Mouse (Mus musculus) lung, embryonic 16.5 days (tissue): ENCODE data around the gene Cep44. TPM values are rescaled to one million over a fixed set of nuclear protein-coding genes. Genes with fewer than 3 reads are reported as not detected.

Experiments used
- ATAC-seq: fragments of 200-750 bp; cut with Nextera tagmentation; 2 replicates; pipeline ENCODE4 v1.8.0; 2017; ENCODE audit warnings: low read depth, mild to moderate bottlenecking, moderate library complexity
- H3K27ac ChIP-seq: fragments of 300-500 bp; sonication (generic); 2 replicates; pipeline ENCODE4 v1.5.1; 2014; ENCODE audit warnings: mild to moderate bottlenecking, control low read depth, low read length
- H3K27me3 ChIP-seq: fragments of 300-500 bp; sonication (generic); 2 replicates; pipeline ENCODE4 v1.6.1; 2014; ENCODE audit warnings: low read depth, low read length, mixed read lengths; ENCODE audit not compliant: control insufficient read depth, insufficient read depth
- H3K36me3 ChIP-seq: fragments of 300-500 bp; sonication (generic); 2 replicates; pipeline ENCODE4 v1.6.1; 2014; ENCODE audit warnings: low read length; ENCODE audit not compliant: control insufficient read depth, insufficient read depth
- H3K4me1 ChIP-seq: fragments of 300-500 bp; sonication (generic); replicated peaks from 2 replicates; pipeline ENCODE4 v1.6.1; 2014; ENCODE audit warnings: low read length, mixed read lengths; ENCODE audit not compliant: control insufficient read depth, insufficient read depth
- H3K4me2 ChIP-seq: fragments of 300-500 bp; sonication (generic); 2 replicates; pipeline ENCODE4 v1.6.1; 2014; ENCODE audit warnings: low read depth, low read length, control low read depth
- H3K4me3 ChIP-seq: fragments of 300-500 bp; sonication (generic); 2 replicates; pipeline ENCODE4 v1.5.1; 2014; ENCODE audit warnings: mild to moderate bottlenecking, low read length, control low read depth
- H3K9ac ChIP-seq: fragments of 300-500 bp; sonication (generic); 2 replicates; pipeline ENCODE4 v1.6.1; 2014; ENCODE audit warnings: low read length, control low read depth
- H3K9me3 ChIP-seq: fragments of 300-500 bp; sonication (generic); 2 replicates; pipeline ENCODE4 v1.6.1; 2016; ENCODE audit warnings: low read length; ENCODE audit not compliant: control insufficient read depth
- WGBS: fragments of 180-500 bp; shearing (Covaris S2); extraction: QIAGEN DNeasy Blood & Tissue Kit; methylation state at CpG from one replicate; pipeline ENCODE4 v1.1.7; 2014; 5-methylcytosine and 5-hydroxymethylcytosine counted together
- polyA plus RNA-seq: library from polyadenylated mRNA; unstranded; fragments of >200 nt; fragmentation: Nextera tagmentation; extraction: Ambion mirVana; gene quantifications from 2 replicates; pipeline ENCODE4 v1.2.1, GENCODE M21; 2015

Gene Cep44
- 35.3 and 39.0 TPM in 2 replicates for polyA plus RNA-seq

GRCm38 (mm10) chr8:56550558-56551360, at the start of gene Cep44, which contains the start of gene Fbxo8:
Gene Cep44 (minus strand): TSS chr8:56551047.
Gene Fbxo8 (plus strand): TSS chr8:56551090.
- no peaks in the 10 kb centered on the region for H3K9me3 ChIP-seq
- peak within 1 kb of the TSS; percentile 89 for H3K9ac ChIP-seq
- H3K4me1 ChIP-seq = peaks cover 6% of the 10 kb centered on the region
- H3K4me3 ChIP-seq = peak within 1 kb of the TSS; percentile 63
- H3K27ac ChIP-seq = peak within 1 kb of the TSS; percentile 55
- H3K36me3 ChIP-seq = no peaks in the 10 kb centered on the region
- no peaks in the 10 kb centered on the region for H3K27me3 ChIP-seq
- ATAC-seq = peak; percentile 90
- peak within 1 kb of the TSS; percentile 74 for H3K4me2 ChIP-seq
- under 1% methylated on average over 53 of the region's 53 CpGs for WGBS

- H3K27me3 ChIP-seq = no peaks in the 10 kb centered on the region
- WGBS = 94% methylated on average over 5 of the region's 5 CpGs
- no peak for ATAC-seq
- no peak overlapping the region for H3K27ac ChIP-seq
- no peak overlapping the region for H3K4me3 ChIP-seq
- H3K9me3 ChIP-seq = no peaks in the 10 kb centered on the region
- no peak overlapping the region for H3K9ac ChIP-seq
- no peaks in the 10 kb centered on the region for H3K4me1 ChIP-seq
- H3K36me3 ChIP-seq = no peaks in the 10 kb centered on the region
- H3K4me2 ChIP-seq = no peak overlapping the region
These were observed 40.7 kb upstream of the Cep44 start for GRCm38 (mm10) chr8:56591502-56591901.

GRCm38 (mm10) chr8:56591084-56591483, 40.2 kb upstream of the Cep44 start:
- ATAC-seq = no peak
- WGBS = 91% methylated on average over 1 of the region's 1 CpGs
- no peak overlapping the region for H3K4me2 ChIP-seq

GRCm38 (mm10) chr8:56589004-56589403, 38.2 kb upstream of the Cep44 start:
- no peak overlapping the region for H3K4me2 ChIP-seq
- H3K36me3 ChIP-seq = no peaks in the 10 kb centered on the region
- H3K9ac ChIP-seq = no peak overlapping the region
- 26% methylated on average over 2 of the region's 2 CpGs for WGBS
- ATAC-seq = no peak
- no peaks in the 10 kb centered on the region for H3K27me3 ChIP-seq
- no peaks in the 10 kb centered on the region for H3K9me3 ChIP-seq
- H3K4me1 ChIP-seq = no peaks in the 10 kb centered on the region
- no peak overlapping the region for H3K4me3 ChIP-seq
- H3K27ac ChIP-seq = no peak overlapping the region

More at GRCm38 (mm10) chr8:56591084-56591483, 40.2 kb upstream of the Cep44 start:
- no peak overlapping the region for H3K4me3 ChIP-seq
- H3K9ac ChIP-seq = no peak overlapping the region
- no peaks in the 10 kb centered on the region for H3K4me1 ChIP-seq
- no peaks in the 10 kb centered on the region for H3K36me3 ChIP-seq
- no peak overlapping the region for H3K27ac ChIP-seq
- H3K27me3 ChIP-seq = no peaks in the 10 kb centered on the region
- H3K9me3 ChIP-seq = no peaks in the 10 kb centered on the region

- H3K4me2 ChIP-seq = no peak overlapping the region
- H3K27ac ChIP-seq = no peak overlapping the region
- no peak overlapping the region for H3K4me3 ChIP-seq
- ATAC-seq = no peak
- no peaks in the 10 kb centered on the region for H3K9me3 ChIP-seq
- no peaks in the 10 kb centered on the region for H3K4me1 ChIP-seq
- no peak overlapping the region for H3K9ac ChIP-seq
- H3K36me3 ChIP-seq = no peaks in the 10 kb centered on the region
- no peaks in the 10 kb centered on the region for H3K27me3 ChIP-seq
These were observed 32.0 kb upstream of the Cep44 start for GRCm38 (mm10) chr8:56582841-56583240.

GRCm38 (mm10) chr8:56580918-56581317, 30.1 kb upstream of the Cep44 start:
- H3K9me3 ChIP-seq = no peaks in the 10 kb centered on the region
- ATAC-seq = no peak
- H3K36me3 ChIP-seq = no peaks in the 10 kb centered on the region
- H3K4me3 ChIP-seq = no peak overlapping the region
- WGBS = 81% methylated on average over 4 of the region's 4 CpGs
- no peak overlapping the region for H3K9ac ChIP-seq
- no peaks in the 10 kb centered on the region for H3K4me1 ChIP-seq
- no peak overlapping the region for H3K27ac ChIP-seq
- no peak overlapping the region for H3K4me2 ChIP-seq
- no peaks in the 10 kb centered on the region for H3K27me3 ChIP-seq

- no peak overlapping the region for H3K9ac ChIP-seq
- no peaks in the 10 kb centered on the region for H3K9me3 ChIP-seq
- no peaks in the 10 kb centered on the region for H3K27me3 ChIP-seq
- no peaks in the 10 kb centered on the region for H3K36me3 ChIP-seq
- no peaks in the 10 kb centered on the region for H3K4me1 ChIP-seq
- H3K4me2 ChIP-seq = no peak overlapping the region
- no peak for ATAC-seq
- no peak overlapping the region for H3K27ac ChIP-seq
- WGBS = 88% methylated on average over 9 of the region's 9 CpGs
- no peak overlapping the region for H3K4me3 ChIP-seq
These were observed 16.0 kb upstream of the Cep44 start for GRCm38 (mm10) chr8:56566856-56567255.

GRCm38 (mm10) chr8:56564399-56565047, 13.7 kb upstream of the Cep44 start:
- no peaks in the 10 kb centered on the region for H3K9me3 ChIP-seq
- 71% methylated on average over 4 of the region's 4 CpGs for WGBS
- no peak for ATAC-seq
- no peaks in the 10 kb centered on the region for H3K36me3 ChIP-seq
- no peak overlapping the region for H3K27ac ChIP-seq
- H3K4me1 ChIP-seq = no peaks in the 10 kb centered on the region
- no peak overlapping the region for H3K9ac ChIP-seq
- H3K27me3 ChIP-seq = no peaks in the 10 kb centered on the region
- H3K4me3 ChIP-seq = no peak overlapping the region
- H3K4me2 ChIP-seq = no peak overlapping the region

GRCm38 (mm10) chr8:56552551-56553103, 1.8 kb upstream of the Cep44 start:
- Histone ChIP-seq H3K9ac (no peak overlapping the region), H3K4me1 (peaks cover 6% of the 10 kb centered on the region), H3K27ac (no peak overlapping the region), H3K4me2 (no peak overlapping the region), H3K27me3 (no peaks in the 10 kb centered on the region), H3K36me3 (no peaks in the 10 kb centered on the region), H3K4me3 (no peak overlapping the region), H3K9me3 (no peaks in the 10 kb centered on the region)
- no peak for ATAC-seq
- WGBS = 56% methylated on average over 5 of the region's 5 CpGs
